8 mouse cellular contexts compared by ENCODE assay signal in genomic region chr10:84577071-84577727, GRCm38 (mm10). TPM values are rescaled to one million over a fixed set of nuclear protein-coding genes. Genes with fewer than 3 reads are reported as not detected.
DNase-seq lines count a peak whose midpoint lies in the region; ATAC-seq lines count a peak whose summit lies in the region.

No protein-coding gene starts in this region.

- peak overlapping the region; percentile 95 for H3K4me2 ChIP-seq in hindbrain, embryonic 12.5 days (replicated peaks)

- no peaks in the 10 kb centered on the region for H3K36me3 ChIP-seq in hindbrain, embryonic 12.5 days

- peak; percentile 88 for DNase-seq in MN1 (ENCODE audit: low spot score)
- peak; percentile 82 to 88 for DNase-seq in cerebellum, postnatal 10 days
- peak; percentile 66 to 77 for DNase-seq in frontal cortex, postnatal 10 days (ENCODE audit: low spot score in 2 of 2)
- peak; percentile 64 to 66 for DNase-seq in layer of hippocampus, postnatal 25 days (ENCODE audit: extremely low spot score in 1 of 2, low spot score in 1 of 2)
- DNase-seq in lung, postnatal 14 days, result peak; percentile 84
- peak; percentile 70 for DNase-seq in ovary, postnatal 36 days (ENCODE audit: low spot score)
- peak; percentile 78 for DNase-seq in thymus, postnatal 25 days

- H3K4me3 ChIP-seq in hindbrain, embryonic 12.5 days, result peak overlapping the region; percentile 69

- WGBS in hindbrain, embryonic 12.5 days, result 6% methylated on average over 38 of the region's 38 CpGs

- ATAC-seq in hindbrain, embryonic 12.5 days (ENCODE audit: low FRiP score), result peak; percentile 70

- no peaks in the 10 kb centered on the region for H3K9me3 ChIP-seq in hindbrain, embryonic 12.5 days (replicated peaks)

- H3K9ac ChIP-seq in hindbrain, embryonic 12.5 days, result peak overlapping the region; percentile 65

- peaks cover 11% of the 10 kb centered on the region for H3K4me1 ChIP-seq in hindbrain, embryonic 12.5 days

- H3K27me3 ChIP-seq in hindbrain, embryonic 12.5 days, result 0 out of 2 replicates have a peak, but pooled peaks cover 4% of the 10 kb centered on the region

- H3K27ac ChIP-seq in hindbrain, embryonic 12.5 days, result peak overlapping the region; percentile 61; the same call in 1 of the 2 replicates

RNA-seq across cellular contexts. Expression of gene Tcp11l2, which starts 0.8 kb away (rescaled TPM):
- polyA plus RNA-seq in hindbrain, embryonic 12.5 days (2016; fragmentation: Nextera tagmentation; extraction: Ambion mirVana), result 20.0 and 22.5 TPM in 2 replicates
- 10 to 100 TPM; 27.0 to 28.1 TPM for total RNA-seq in layer of hippocampus, postnatal 25 days (2021)

RNA-seq across cellular contexts. Expression of gene Ckap4, which starts 43.3 kb away (rescaled TPM):
- 125 and 130 TPM in 2 replicates for polyA plus RNA-seq in hindbrain, embryonic 12.5 days (2016; fragmentation: Nextera tagmentation; extraction: Ambion mirVana)
- 10 to 100 TPM; 19.2 to 21.9 TPM for total RNA-seq in layer of hippocampus, postnatal 25 days (2021)

RNA-seq across cellular contexts. Expression of gene Polr3b, which starts 44.9 kb away (rescaled TPM):
- polyA plus RNA-seq in hindbrain, embryonic 12.5 days (2016; fragmentation: Nextera tagmentation; extraction: Ambion mirVana), result 19.3 and 22.9 TPM in 2 replicates
- total RNA-seq in layer of hippocampus, postnatal 25 days (2021), result 10 to 100 TPM; 15.6 to 15.7 TPM

Comparison
In these comparisons a context has a peak if more than half of its experiments do, and no peak if none do; other contexts are left out.
1. Peak in every context shown above with its lines: DNase-seq, ATAC-seq, H3K4me3 ChIP-seq and H3K27ac ChIP-seq.